8 mouse cellular contexts compared by ENCODE assay signal in the genomic region with DNA sequence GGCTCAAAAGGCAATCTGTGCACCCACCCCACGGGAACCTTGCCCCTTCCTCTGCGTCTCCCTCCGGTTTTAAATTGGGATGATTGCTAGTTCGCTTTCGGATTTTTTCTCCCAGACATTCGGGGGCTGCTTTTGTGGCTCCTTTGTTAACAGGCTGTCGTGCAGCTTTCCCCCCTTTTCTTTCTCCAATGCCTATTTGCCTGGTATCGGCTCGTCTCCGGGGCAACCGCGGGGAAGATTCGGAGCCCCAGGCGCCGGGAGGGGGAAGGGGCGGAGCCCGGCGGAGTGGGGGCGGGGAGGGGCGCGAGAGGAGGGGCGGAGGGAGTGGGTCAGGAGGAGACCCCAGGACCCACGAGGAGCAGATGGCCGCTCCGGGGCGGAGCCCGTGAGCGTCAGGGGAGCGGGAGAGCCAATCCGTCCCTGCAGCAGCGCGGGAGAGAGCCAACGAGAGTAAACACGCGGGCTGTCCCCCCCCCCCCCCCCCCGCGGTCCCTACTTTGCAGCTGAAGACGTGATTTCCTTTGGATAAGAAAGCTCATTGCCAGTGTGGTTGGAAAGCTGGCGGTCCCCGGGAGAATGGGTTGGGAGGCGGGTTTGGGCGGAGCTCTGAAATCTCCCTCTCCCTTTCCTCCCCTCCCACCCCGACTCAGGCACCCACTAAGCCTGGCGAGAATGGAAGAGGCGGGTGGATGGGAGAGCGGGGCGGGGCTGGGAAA. TPM values are rescaled to one million over a fixed set of nuclear protein-coding genes. Genes with fewer than 3 reads are reported as not detected.
DNase-seq lines count a peak whose midpoint lies in the region; ATAC-seq lines count a peak whose summit lies in the region.

No protein-coding gene starts in this region.

- H3K27me3 ChIP-seq in intestine, embryonic 14.5 days (replicated peaks; ENCODE audit: control insufficient read depth, insufficient read depth, low read length), result no peaks in the 10 kb centered on the region

- 1% methylated on average over 44 of the region's 47 CpGs for WGBS in intestine, embryonic 14.5 days

- peaks cover 3% of the 10 kb centered on the region; the same call in 1 of the 2 replicates for H3K4me1 ChIP-seq in intestine, embryonic 14.5 days (replicated peaks; ENCODE audit: control insufficient read depth, insufficient read depth, low read length)

- H3K36me3 ChIP-seq in intestine, embryonic 14.5 days (ENCODE audit: control insufficient read depth, insufficient read depth, low read length), result 0 out of 2 replicates have a peak, but pooled peaks cover 6% of the 10 kb centered on the region

- peak; percentile 87 to 94 for DNase-seq in adrenal gland, adult (ENCODE audit: inconsistent age in 2 of 2, low spot score in 1 of 2)
- peak; percentile 87 for DNase-seq in gastrocnemius, postnatal 10 days
- peak; percentile 94 for DNase-seq in intestine, embryonic 14.5 days (ENCODE audit: low spot score)
- peak; percentile 70 to 87 for DNase-seq in left cerebral cortex, adult 9 months (ENCODE audit: low spot score in 2 of 2)
- peak; percentile 95 to 97 for DNase-seq in right cerebral cortex, postnatal 10 days (ENCODE audit: low spot score in 2 of 2)
- peak; percentile 72 for DNase-seq in urinary bladder, postnatal 25 days (ENCODE audit: low spot score)

- H3K9me3 ChIP-seq in intestine, embryonic 14.5 days (ENCODE audit: control insufficient read depth, low read length), result no peaks in the 10 kb centered on the region

- peak overlapping the region; percentile 99 for H3K27ac ChIP-seq in intestine, embryonic 14.5 days (ENCODE audit: low read depth)

- peak overlapping the region; percentile 100 for H3K9ac ChIP-seq in intestine, embryonic 14.5 days (ENCODE audit: low read length)

- peak; percentile 30 for ATAC-seq in common myeloid progenitor, adult 5-6 weeks (replicated peaks; ENCODE audit: low read depth, poor library complexity, severe bottlenecking)
- peak; percentile 87 for ATAC-seq in intestine, embryonic 14.5 days (replicated peaks; ENCODE audit: low FRiP score, low TSS enrichment, low read depth)
- ATAC-seq in megakaryocyte, adult 5-6 weeks (ENCODE audit: poor library complexity, severe bottlenecking), result peak; percentile 13

- H3K4me3 ChIP-seq in intestine, embryonic 14.5 days (ENCODE audit: low read depth, low read length), result peak overlapping the region; percentile 100

- peak overlapping the region; percentile 91 for H3K4me2 ChIP-seq in intestine, embryonic 14.5 days (ENCODE audit: low read length)

RNA-seq across cellular contexts. Expression of a gene that starts 2.2 kb away (rescaled TPM):
- total RNA-seq in common myeloid progenitor, adult 5-6 weeks (2017), result 10.3 and 17.0 TPM in 2 replicates
- total RNA-seq in gastrocnemius, postnatal 10 days (2021), result 100 to 1,000 TPM; 156 to 179 TPM
- 120 and 127 TPM in 2 replicates for polyA plus RNA-seq in intestine, embryonic 14.5 days (2014; fragmentation: Nextera tagmentation; extraction: Ambion mirVana)
- total RNA-seq in megakaryocyte, adult 5-6 weeks (2015), result 25.0 and 31.1 TPM in 2 replicates
- total RNA-seq in megakaryocyte, adult 5-6 weeks (2017), result 24.1 and 33.8 TPM in 2 replicates

Comparison
In these comparisons a context has a peak if more than half of its experiments do, and no peak if none do; other contexts are left out.
1. Peak in every context shown above with its lines: DNase-seq, ATAC-seq, H3K4me3 ChIP-seq and H3K27ac ChIP-seq.
2. ATAC-seq: peak in every context shown above with its lines; median percentile 87 in intestine, embryonic 14.5 days; 30 in common myeloid progenitor, adult 5-6 weeks; 13 in megakaryocyte, adult 5-6 weeks.